Mouse (Mus musculus): Measurements from ENCODE around the gene Dvl2.
"Not testable (repeated sequence)": the region's sequence is repeated elsewhere in the genome, so short reads cannot be mapped to it uniquely, and the experiment has no call there.

The Dvl2 gene

GRCm38 (mm10) chr11:70010033-70010432, 9.6 kb downstream of the Dvl2 start:
- no peak for DNase-seq (ENCODE audit: low spot score in 2 of 2)

- DNase-seq (ENCODE audit: low spot score in 2 of 2), result no peak
Observed at GRCm38 (mm10) chr11:70010548-70010947, 10.2 kb downstream of the Dvl2 start.

DNA sequence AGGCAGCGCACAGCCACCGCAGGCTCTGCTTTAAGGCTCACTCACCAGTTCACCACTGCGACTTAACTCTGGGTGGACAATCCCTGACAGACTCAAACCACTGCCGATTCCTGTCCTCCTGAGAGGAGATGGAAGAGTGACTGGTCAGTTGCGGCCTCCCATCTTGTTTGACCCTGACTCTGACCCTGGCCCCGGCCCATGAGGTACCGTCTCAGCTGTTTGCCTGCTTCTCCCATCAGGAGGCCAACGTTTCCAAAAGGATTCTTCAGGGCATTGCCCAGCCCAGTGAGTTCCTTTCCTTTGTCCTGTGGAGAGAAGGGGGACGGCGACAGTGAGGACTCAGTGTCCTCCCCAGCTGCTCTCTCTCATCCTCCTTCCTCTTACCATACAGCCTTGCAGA, 10.6 kb downstream of the Dvl2 start:
- no peak for DNase-seq (ENCODE audit: low spot score in 2 of 2)

GRCm38 (mm10) chr11:70012931-70013330, 12.5 kb downstream of the Dvl2 start:
- no peak for DNase-seq (ENCODE audit: low spot score in 2 of 2)

- DNase-seq (ENCODE audit: low spot score in 2 of 2), result no peak
Observed at GRCm38 (mm10) chr11:70013408-70013807, 13.0 kb downstream of the Dvl2 start.

DNA sequence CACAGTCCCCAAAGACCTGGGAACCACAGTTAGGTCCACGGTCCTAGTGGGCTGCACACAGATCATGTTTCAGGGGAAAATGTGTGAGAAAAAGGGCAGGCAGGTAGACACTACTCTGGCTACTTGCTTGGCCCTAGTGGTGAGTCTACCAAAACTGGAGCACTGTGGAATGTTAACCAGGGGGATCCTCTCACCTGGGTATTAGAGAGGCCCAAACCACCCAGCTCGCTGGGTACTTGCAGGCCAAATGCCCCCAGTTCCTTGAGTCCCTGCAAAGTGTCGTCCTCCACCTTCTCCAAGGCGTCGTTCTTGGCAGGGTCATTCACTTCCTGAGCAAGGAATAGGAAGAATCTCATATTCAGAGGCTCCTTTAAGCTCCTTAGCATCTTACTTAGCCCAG, 13.7 kb downstream of the Dvl2 start:
- no peak for DNase-seq (ENCODE audit: low spot score in 2 of 2)

DNA sequence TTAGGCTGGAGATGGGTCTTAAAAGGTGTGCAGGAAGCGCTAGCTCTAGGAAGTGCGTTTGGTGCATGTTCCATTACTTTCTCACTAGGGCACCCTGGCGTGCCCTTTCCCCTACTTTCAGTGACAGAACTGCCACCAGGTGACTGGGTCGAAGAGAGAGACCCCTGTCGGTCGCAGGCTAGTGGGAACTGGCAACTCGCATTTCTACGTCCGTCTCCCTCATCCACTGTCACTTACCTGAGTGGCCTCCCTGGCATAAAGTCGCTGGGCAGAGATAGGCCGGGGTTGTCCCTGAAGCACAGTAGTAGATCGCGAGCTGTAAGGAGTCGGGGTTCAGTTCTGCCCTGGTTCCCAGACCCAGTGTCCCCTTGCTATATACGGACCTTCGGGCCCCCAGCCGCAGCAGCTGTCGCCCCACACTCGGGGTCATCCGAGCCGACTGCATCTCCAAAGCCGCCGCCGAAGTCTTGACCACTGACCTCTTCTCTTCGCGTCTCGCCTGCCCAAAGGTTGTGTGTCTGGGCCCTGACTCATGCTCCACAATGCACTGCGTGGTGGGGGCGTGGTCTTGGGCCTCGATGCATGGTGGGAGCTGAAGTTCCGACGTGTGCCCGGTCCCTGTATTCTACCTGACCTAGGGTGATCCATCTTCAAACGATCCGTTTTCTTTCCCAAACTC, 14.6 kb downstream of the Dvl2 start, which contains the start of gene Acadvl:
Gene Acadvl (minus strand): TSS at position 532 of the 679 bp plus-strand sequence.
- peak; percentile 88 to 89 for DNase-seq (ENCODE audit: low spot score in 2 of 2)

- DNase-seq (ENCODE audit: low spot score in 2 of 2), result no peak
Observed at GRCm38 (mm10) chr11:70015677-70016076, 15.3 kb downstream of the Dvl2 start.

DNA sequence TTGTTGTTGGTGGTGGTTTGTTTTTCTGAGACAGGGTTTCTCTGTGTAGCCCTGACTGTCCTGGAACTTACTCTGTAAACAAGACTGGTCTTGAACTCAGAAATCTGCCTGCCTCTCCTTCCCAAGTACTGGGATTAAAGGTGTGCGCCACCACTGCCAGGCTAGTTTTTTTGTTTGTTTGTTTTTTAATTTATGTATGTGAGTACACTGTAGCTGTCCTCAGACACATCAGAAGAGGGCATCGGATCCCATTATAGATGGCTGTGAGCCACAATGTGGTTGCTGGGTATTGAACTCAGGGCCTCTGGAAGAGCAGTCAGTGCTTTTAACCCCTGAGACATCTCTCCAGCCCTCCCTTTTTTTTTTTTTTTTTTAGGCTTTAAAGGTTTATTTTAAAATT, 15.8 kb downstream of the Dvl2 start:
- DNase-seq (ENCODE audit: low spot score in 2 of 2), result not testable (repeated sequence)

DNA sequence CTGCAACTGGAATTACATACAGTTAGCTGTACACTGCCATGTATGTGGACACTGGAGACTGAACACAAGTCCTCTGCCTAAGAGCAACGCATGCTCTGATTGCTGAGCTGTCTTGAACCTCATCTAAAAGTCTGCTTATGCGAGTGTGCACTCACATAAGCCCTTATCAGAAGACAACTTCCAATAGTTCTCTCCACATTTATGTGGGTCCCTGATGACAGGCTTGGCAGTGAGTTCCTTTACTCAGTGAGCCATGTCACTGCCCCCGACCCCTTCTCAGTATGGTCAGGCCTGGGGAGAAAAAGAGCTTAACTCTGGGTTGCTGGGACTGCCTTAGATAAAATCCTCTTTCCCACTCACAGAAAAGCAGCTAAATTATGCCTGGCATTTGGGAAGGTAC, 16.3 kb downstream of the Dvl2 start, which contains the start of gene Dlg4:
Gene Dlg4 (plus strand): TSS at position 274 of the 400 bp plus-strand sequence.
- no peak for DNase-seq (ENCODE audit: low spot score in 2 of 2)

- no peak for DNase-seq (ENCODE audit: low spot score in 2 of 2)
Observed at GRCm38 (mm10) chr11:70017199-70017767, 16.9 kb downstream of the Dvl2 start.

DNA sequence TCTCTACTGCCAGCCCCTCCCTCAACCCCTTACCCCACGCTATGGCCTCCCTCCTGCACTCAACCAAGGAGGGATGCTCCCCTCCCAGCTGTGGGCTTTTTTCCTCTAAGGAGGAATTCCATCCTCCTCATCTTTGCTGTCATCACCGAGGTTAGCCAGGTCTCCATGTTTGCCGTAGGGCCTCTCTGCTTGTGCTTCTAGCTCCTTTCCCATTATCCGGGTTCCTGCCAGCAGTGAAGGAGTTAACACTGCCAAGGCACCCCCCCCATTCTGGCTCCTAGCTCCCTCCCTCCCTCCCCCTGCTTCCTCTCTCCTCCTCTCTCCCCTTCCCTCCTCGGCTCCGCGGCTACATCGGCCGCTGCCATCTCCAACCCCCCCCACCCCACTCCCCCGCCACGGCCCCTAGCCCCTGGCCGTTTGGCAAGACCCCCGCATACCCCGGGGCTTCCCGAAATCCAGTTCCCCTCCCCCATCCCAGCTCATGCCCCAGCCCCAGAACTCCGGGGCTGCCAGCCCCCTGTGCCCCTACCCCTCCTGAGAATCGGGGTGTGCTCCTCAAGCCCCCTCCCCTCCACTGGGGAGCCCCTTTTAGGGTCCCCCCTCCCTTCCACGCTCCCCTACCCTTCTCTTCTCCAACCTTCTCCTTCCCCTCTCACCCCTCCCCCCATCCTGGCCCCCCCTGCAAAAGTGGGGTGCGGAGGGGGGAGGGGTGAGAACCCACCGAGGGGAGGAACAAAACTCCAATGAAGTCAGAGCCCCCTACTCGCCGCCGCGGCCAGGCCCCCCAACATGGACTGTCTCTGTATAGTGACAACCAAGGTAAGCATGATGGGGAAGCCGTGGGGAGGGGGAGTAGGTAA, 18.0 kb downstream of the Dvl2 start:
- DNase-seq (ENCODE audit: low spot score in 2 of 2), result no peak

DNA sequence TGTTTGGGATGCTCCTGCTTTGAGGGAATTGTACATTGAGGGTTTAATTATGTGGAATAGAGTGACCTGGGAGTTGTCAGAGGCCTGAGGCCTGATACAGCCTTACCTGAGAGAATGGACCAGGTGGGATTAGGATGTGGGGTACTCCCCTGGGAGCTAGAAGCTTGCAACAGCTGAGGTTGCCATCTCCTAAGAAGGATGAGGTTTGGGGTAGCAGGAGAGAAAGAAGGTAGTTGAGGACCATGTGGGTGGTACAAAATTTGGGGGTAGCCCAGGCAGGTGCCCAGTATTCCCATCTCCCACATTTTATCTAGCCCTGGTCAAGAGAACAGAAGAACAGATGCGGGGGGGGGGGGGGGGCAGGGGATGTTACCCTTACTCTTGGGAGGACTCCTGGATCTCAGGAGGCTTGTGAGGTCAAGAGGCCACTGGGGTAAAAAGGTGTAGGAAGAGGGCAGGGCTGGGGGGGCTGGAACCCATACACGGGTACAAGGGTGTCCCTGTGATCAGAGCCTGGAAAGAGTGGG, 19.2 kb downstream of the Dvl2 start:
- DNase-seq (ENCODE audit: low spot score in 2 of 2), result no peak

DNA sequence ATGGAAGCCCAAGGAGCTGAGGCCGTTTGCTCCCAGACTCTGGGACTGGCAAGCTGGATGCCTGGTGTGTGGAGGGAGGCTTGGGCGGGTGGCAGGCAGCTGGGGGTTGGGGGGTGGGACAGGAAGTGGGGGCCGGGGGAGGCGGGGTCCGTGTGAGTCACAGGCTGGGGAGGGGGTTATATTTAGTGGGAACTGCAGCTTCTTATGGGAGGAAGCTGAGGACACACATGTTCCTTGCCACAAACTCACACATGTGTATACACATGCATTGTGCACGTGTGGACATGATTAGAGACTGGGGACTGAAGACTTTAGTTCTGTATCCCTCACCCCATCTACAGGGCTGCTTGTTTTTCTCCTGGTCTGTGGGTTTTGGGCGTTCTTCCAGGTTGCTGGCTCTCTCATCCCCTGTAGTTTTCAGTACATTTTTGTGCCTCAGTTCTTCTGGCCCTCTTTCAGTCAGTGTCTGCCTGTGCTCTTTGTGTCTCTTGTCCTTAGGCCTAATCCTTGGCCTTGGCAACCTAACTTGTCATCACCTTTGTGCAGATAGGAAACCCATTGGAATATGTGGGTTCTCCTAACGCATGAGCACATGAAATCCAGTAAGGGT, 19.7 kb downstream of the Dvl2 start:
- DNase-seq (ENCODE audit: low spot score in 2 of 2), result no peak

DNA sequence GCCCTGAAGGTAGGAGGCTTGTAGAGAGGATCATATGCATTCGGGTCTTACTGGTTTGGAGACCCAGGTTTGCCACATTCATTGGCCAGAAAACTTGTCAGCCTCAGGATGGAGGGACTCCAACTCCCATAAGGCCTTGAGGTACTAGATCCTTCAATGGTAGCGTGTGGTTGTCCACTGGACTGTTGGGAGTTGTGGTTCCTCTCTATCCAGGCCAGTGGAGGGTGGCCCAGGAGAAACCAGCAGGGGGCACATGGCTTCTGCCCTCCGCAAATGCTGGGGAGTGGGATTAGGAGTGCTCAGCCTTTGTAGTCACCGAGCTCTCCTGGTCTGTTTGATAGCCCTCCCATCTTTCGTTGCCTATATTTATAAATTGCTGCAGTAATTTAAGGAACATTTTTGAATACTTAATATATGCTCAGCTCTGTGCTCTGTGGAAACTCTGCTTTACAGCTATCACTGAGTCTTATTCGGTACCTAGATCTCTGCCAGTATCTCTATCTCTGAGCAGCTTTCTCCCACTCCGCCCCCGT, 20.4 kb downstream of the Dvl2 start:
- DNase-seq (ENCODE audit: low spot score in 2 of 2), result peak in 1 of 2 experiments; percentile 52

- DNase-seq (ENCODE audit: low spot score in 2 of 2), result peak; percentile 89 to 94
Observed at GRCm38 (mm10) chr11:70021264-70022132, 21.1 kb downstream of the Dvl2 start.

DNA sequence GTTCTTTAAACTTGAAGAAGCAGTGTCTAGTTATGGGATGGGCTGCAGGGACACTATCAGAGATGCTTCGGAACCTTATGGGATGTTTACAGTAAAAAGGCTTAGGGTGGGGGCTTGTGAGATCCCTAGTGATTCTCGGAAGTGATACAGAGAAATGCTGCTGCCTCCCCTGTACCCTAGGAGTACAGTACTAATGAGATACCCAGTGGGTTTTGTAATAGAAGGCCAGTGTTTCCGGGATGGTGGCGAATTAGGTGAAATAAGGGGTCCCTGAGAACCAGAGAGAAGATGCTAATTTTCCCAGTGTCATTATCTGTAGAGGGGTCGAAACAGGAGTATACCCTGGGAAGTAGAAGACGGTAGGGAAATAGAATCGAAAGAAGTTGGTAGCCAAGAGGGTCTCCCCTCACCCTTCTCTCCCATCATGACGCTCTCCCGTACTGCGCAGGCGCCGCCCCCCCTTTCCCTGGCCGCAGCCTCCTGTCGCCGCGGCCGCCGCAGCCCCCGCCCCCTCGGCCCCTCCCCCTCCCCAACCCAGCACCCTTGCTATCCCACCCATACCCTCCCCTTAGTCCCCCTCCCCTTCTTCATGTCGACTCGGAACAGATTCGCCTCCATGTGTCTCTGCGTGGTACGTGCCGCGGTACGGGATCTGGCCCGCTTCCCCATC, 23.2 kb downstream of the Dvl2 start:
- no peak for DNase-seq (ENCODE audit: low spot score in 2 of 2)

GRCm38 (mm10) chr11:70024151-70024514, 23.7 kb downstream of the Dvl2 start:
- DNase-seq (ENCODE audit: low spot score in 2 of 2), result no peak

DNA sequence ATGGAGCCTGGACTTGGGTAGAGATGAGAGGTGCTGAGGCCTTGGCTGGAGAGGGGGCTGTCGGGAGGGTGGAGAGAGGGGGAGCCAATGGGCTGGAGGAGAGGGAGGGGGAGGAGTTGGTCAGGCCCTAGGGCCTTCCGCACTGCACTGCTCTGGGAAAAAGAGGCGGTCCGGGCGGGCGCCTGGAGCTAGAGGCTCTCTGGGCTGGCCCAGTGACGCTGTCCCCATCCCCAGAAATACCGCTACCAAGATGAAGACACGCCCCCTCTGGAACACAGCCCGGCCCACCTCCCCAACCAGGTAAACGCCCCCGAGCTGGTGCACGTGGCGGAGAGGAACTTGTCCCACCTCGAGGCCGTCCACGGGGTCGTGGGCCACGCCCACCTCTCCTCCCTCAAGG, 26.3 kb downstream of the Dvl2 start:
- DNase-seq (ENCODE audit: low spot score in 2 of 2), result no peak

DNA sequence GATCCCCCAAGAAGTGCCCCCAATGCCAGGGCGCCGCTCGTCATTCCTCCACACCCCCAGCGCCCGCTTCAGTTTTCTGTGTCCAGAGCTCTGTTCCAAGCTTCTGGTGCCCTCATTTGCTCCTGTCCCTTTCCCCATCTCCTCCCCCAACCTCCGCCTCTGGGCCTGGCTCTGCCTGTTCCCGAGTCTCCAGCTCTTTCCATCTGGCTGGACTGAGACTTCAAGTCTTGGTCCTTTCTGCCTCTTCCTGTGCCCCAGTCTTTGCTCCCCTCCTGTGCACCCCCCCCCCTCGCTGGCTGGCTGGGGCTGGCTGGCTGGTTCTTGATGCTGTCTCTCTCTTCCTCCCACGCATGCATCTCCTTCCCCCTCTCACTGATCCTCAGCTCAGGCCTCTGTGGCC, 27.0 kb downstream of the Dvl2 start:
- DNase-seq (ENCODE audit: low spot score in 2 of 2), result no peak
